Mouse (Mus musculus): ENCODE results near the gene Prkd2. TPM values are rescaled to one million over a fixed set of nuclear protein-coding genes. Genes with fewer than 3 reads are reported as not detected.

Gene Prkd2
- total and polyA plus RNA-seq, 3 experiments, result 9.8 to 39.0 (median 18.0) TPM

- TF ChIP-seq HCFC1 (IDR thresholded peaks at IDR 0.05; ENCODE audit: low read depth, low read length), result no peak
- TF ChIP-seq ELF1 (IDR thresholded peaks at IDR 0.05; ENCODE audit: low read depth, low read length), result no peak
- TF ChIP-seq MAZ (IDR thresholded peaks at IDR 0.05; ENCODE audit: low read depth, low read length), result no peak
Measured at GRCm38 (mm10) chr7:16858336-16858735, 15.6 kb downstream of the Prkd2 start (continued).

GRCm38 (mm10) chr7:16859902-16860651 lies 17.4 kb downstream of the Prkd2 start:
- in situ Hi-C loops (cut with MboI; ENCODE audit: low pct_ligation_motif_present, low pct_unique_long_range_greater_than_20kb, low sequenced_read_pairs) (no loop called here), dilution Hi-C loops (cut with MboI; ENCODE audit: extremely low pct_ligation_motif_present, extremely low pct_unique_long_range_greater_than_20kb, low sequenced_read_pairs) (no loop called here)
- Histone ChIP-seq H3K4me1 (ENCODE audit: control insufficient read depth in 1 of 2, insufficient read depth in 2 of 2) (peaks cover 0 to 2% of the 10 kb centered on the region in 2 experiments; a peak in 1 of 4 replicates), H3K4me3 (replicated peaks in 1 of 3; ENCODE audit: low read depth in 2 of 3, low read length in 2 of 3, poor library complexity in 1 of 3) (no peak overlapping the region), H3K9me3 (replicated peaks; ENCODE audit: low read length) (no peaks in the 10 kb centered on the region), H3K27me3 (replicated peaks) (no peaks in the 10 kb centered on the region), H3K4me2 (ENCODE audit: insufficient read depth, low read depth, poor library complexity, severe bottlenecking) (no peak overlapping the region), H3K79me2 (replicated peaks; ENCODE audit: control insufficient read depth, extremely low read depth, insufficient read depth, poor library complexity, severe bottlenecking) (no peaks in the 10 kb centered on the region), H3K36me3 (replicated peaks in 1 of 2; ENCODE audit: control insufficient read depth in 1 of 2, insufficient read depth in 1 of 2, low read length in 1 of 2) (peaks cover 71 to 94% of the 10 kb centered on the region in 2 experiments), H3K9ac (ENCODE audit: insufficient read depth, low read depth) (no peak overlapping the region), H3K27ac (ENCODE audit: insufficient read depth, low read depth) (no peak overlapping the region)
- no peak for TF ChIP-seq MAX (IDR thresholded peaks at IDR 0.05; ENCODE audit: low read length)
- no peak for TF ChIP-seq NELFE (IDR thresholded peaks at IDR 0.05; ENCODE audit: low read depth, low read length)
- no peak for TF ChIP-seq TCF12 (IDR thresholded peaks at IDR 0.05; ENCODE audit: low read depth, low read length)
- no peak for TF ChIP-seq MAFK (IDR thresholded peaks at IDR 0.05; ENCODE audit: insufficient replicate concordance, low read length)
- TF ChIP-seq ZC3H11A (IDR thresholded peaks at IDR 0.05; ENCODE audit: low read depth, low read length), result no peak
- 0 out of 2 replicates have a peak, but pooled peaks have one; percentile 55 for TF ChIP-seq TBP (conservative IDR thresholded peaks at IDR 0.05; ENCODE audit: low read depth, low read length)
- no peak for TF ChIP-seq EP300 (IDR thresholded peaks at IDR 0.05; ENCODE audit: low read length)
- TF ChIP-seq RAD21 (IDR thresholded peaks at IDR 0.05; ENCODE audit: low read depth, low read length), result peak; percentile 23
- peak; percentile 46 for TF ChIP-seq SMC3 (IDR thresholded peaks at IDR 0.05; ENCODE audit: low read depth, low read length)
- no peak for TF ChIP-seq USF1 (IDR thresholded peaks at IDR 0.05; ENCODE audit: low read depth, low read length)
- no peak for TF ChIP-seq BHLHE40 (IDR thresholded peaks at IDR 0.05; ENCODE audit: low read depth, low read length)
- TF ChIP-seq E2F4 (IDR thresholded peaks at IDR 0.05; ENCODE audit: insufficient replicate concordance, low read depth, low read length), result no peak
- peak; percentile 66 to 84 for TF ChIP-seq CTCF (conservative IDR thresholded peaks at IDR 0.05 in 1 of 2, IDR thresholded peaks at IDR 0.05 in 1 of 2; ENCODE audit: low read depth in 2 of 2, low read length in 2 of 2)
- TF ChIP-seq SIN3A (IDR thresholded peaks at IDR 0.05; ENCODE audit: low read length), result no peak
- no peak for TF ChIP-seq ETS1 (conservative IDR thresholded peaks at IDR 0.05; ENCODE audit: low read depth, low read length)
- DNase-seq (ENCODE audit: extremely low read depth), result no peak

DNA sequence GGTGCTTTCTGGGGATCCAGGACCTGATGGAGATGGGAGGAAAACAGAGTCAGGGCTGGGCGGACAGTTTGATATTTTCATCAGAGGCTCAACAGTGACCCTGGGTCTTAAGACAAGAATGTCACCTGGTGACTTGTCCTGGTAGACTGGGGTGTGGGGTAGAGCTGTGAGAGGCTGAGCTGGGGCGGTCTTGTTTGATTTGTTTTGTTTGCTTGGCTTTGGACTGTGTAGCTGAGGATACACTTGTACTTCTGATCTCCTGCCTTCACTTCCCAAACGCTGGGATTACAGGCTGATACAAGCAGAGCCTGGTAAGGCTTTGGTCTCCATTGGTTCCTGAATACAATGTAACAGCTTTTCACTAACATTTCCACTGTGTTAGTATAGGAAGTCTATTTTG lies 24.8 kb downstream of the Prkd2 start:
- peaks cover 68 to 94% of the 10 kb centered on the region in 2 experiments for H3K36me3 ChIP-seq (replicated peaks in 1 of 2; ENCODE audit: control insufficient read depth in 1 of 2, insufficient read depth in 1 of 2, low read length in 1 of 2)
- dilution Hi-C loops (cut with MboI; ENCODE audit: extremely low pct_ligation_motif_present, extremely low pct_unique_long_range_greater_than_20kb, low sequenced_read_pairs), result no loop called here
- H3K4me1 ChIP-seq (ENCODE audit: control insufficient read depth in 1 of 2, insufficient read depth in 2 of 2), result peaks cover 0 to 4% of the 10 kb centered on the region in 2 experiments; a peak in 1 of 4 replicates
- H3K27me3 ChIP-seq (replicated peaks), result no peaks in the 10 kb centered on the region
- H3K27ac ChIP-seq (ENCODE audit: insufficient read depth, low read depth), result no peak overlapping the region
- TF ChIP-seq CHD1 (IDR thresholded peaks at IDR 0.05; ENCODE audit: low read depth, low read length) (no peak), ZNF384 (IDR thresholded peaks at IDR 0.05; ENCODE audit: low read depth, low read length) (no peak), ELF1 (IDR thresholded peaks at IDR 0.05; ENCODE audit: low read depth, low read length) (no peak), JUND (conservative IDR thresholded peaks at IDR 0.05; ENCODE audit: low read depth, low read length) (no peak), MEF2A (IDR thresholded peaks at IDR 0.05; ENCODE audit: borderline replicate concordance, low read depth, low read length) (no peak), GABPA (IDR thresholded peaks at IDR 0.05; ENCODE audit: insufficient replicate concordance, low read depth, low read length) (no peak), TBP (conservative IDR thresholded peaks at IDR 0.05; ENCODE audit: low read depth, low read length) (no peak), JUN (IDR thresholded peaks at IDR 0.05; ENCODE audit: insufficient read depth, low read depth, low read length) (no peak), UBTF (IDR thresholded peaks at IDR 0.05; ENCODE audit: low read depth, low read length) (no peak), SIN3A (IDR thresholded peaks at IDR 0.05; ENCODE audit: low read length) (no peak)
- no peak overlapping the region for H3K4me3 ChIP-seq (replicated peaks in 1 of 3; ENCODE audit: low read depth in 2 of 3, low read length in 2 of 3, poor library complexity in 1 of 3)
- DNase-seq (ENCODE audit: extremely low read depth), result no peak
- H3K9ac ChIP-seq (ENCODE audit: insufficient read depth, low read depth), result no peak overlapping the region
- H3K79me2 ChIP-seq (replicated peaks; ENCODE audit: control insufficient read depth, extremely low read depth, insufficient read depth, poor library complexity, severe bottlenecking), result no peaks in the 10 kb centered on the region
- in situ Hi-C loops (cut with MboI; ENCODE audit: low pct_ligation_motif_present, low pct_unique_long_range_greater_than_20kb, low sequenced_read_pairs), result no loop called here
- no peak overlapping the region for H3K4me2 ChIP-seq (ENCODE audit: insufficient read depth, low read depth, poor library complexity, severe bottlenecking)
- no peaks in the 10 kb centered on the region for H3K9me3 ChIP-seq (replicated peaks; ENCODE audit: low read length)
